Mouse (Mus musculus): ENCODE measurements around the gene Gja4. TPM values are rescaled to one million over a fixed set of nuclear protein-coding genes. Genes with fewer than 3 reads are reported as not detected.

Gene Gja4
- polyA plus RNA-seq, 1 experiment from 2014 or later = 16.1 TPM

GRCm38 (mm10) chr4:127345000-127345399 is 31.2 kb upstream of the Gja4 start:
- H3K36me3 ChIP-seq (ENCODE audit: control insufficient read depth, insufficient read depth, low read length) = no peaks in the 10 kb centered on the region
- no peak overlapping the region for H3K9ac ChIP-seq (ENCODE audit: low read length)
- no peak overlapping the region for H3K27ac ChIP-seq (ENCODE audit: low read length)
- 59% methylated on average over 5 of the region's 5 CpGs for WGBS
- H3K9me3 ChIP-seq (replicated peaks; ENCODE audit: control insufficient read depth, low read length) = no peaks in the 10 kb centered on the region
- no peak overlapping the region for H3K4me2 ChIP-seq (ENCODE audit: low read depth, low read length)
- H3K27me3 ChIP-seq (ENCODE audit: control insufficient read depth, insufficient read depth, low read length) = no peaks in the 10 kb centered on the region
- H3K4me3 ChIP-seq (replicated peaks; ENCODE audit: low read length) = no peak overlapping the region
- ATAC-seq (ENCODE audit: insufficient read depth, low FRiP score) = no peak
- no peaks in the 10 kb centered on the region for H3K4me1 ChIP-seq (ENCODE audit: control insufficient read depth, insufficient read depth, low read length)

DNA sequence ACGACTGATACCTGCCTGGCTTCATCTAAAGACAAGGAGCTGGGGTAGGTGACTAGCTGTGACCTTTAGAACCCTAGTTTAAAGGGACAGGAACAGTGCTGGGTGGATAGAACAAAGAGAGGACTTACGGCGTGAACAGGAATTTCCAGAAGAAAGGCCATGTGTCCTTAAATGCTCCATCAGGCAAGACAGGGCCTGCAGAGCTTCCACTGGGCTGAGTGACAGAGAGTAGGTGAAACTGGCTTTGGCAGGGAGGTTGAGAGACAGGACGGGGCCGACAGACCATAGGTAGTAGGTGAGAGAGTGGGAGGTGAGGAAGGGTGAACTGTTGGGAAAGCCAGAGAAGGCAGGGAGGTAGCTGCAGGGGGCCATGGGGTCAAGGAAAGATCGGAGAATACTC is 27.5 kb upstream of the Gja4 start:
- Histone ChIP-seq H3K27me3 (ENCODE audit: control insufficient read depth, insufficient read depth, low read length) (no peaks in the 10 kb centered on the region), H3K4me2 (ENCODE audit: low read depth, low read length) (no peak overlapping the region), H3K4me1 (ENCODE audit: control insufficient read depth, insufficient read depth, low read length) (no peaks in the 10 kb centered on the region), H3K9ac (ENCODE audit: low read length) (no peak overlapping the region), H3K9me3 (replicated peaks; ENCODE audit: control insufficient read depth, low read length) (no peaks in the 10 kb centered on the region), H3K27ac (ENCODE audit: low read length) (peak overlapping the region; percentile 6; the same call in 1 of the 2 replicates), H3K4me3 (replicated peaks; ENCODE audit: low read length) (no peak overlapping the region), H3K36me3 (ENCODE audit: control insufficient read depth, insufficient read depth, low read length) (no peaks in the 10 kb centered on the region)
- no peak; the same call in 1 of the 2 replicates for ATAC-seq (ENCODE audit: insufficient read depth, low FRiP score)
- 38% methylated on average over 6 of the region's 6 CpGs for WGBS

GRCm38 (mm10) chr4:127337668-127338067 is 23.8 kb upstream of the Gja4 start:
- no peaks in the 10 kb centered on the region for H3K4me1 ChIP-seq (ENCODE audit: control insufficient read depth, insufficient read depth, low read length)
- no peaks in the 10 kb centered on the region for H3K9me3 ChIP-seq (replicated peaks; ENCODE audit: control insufficient read depth, low read length)
- ATAC-seq (ENCODE audit: insufficient read depth, low FRiP score) = no peak
- no peaks in the 10 kb centered on the region for H3K27me3 ChIP-seq (ENCODE audit: control insufficient read depth, insufficient read depth, low read length)
- no peak overlapping the region for H3K4me2 ChIP-seq (ENCODE audit: low read depth, low read length)
- 78% methylated on average over 5 of the region's 5 CpGs for WGBS
- no peak overlapping the region for H3K4me3 ChIP-seq (replicated peaks; ENCODE audit: low read length)
- H3K27ac ChIP-seq (ENCODE audit: low read length) = no peak overlapping the region
- no peaks in the 10 kb centered on the region for H3K36me3 ChIP-seq (ENCODE audit: control insufficient read depth, insufficient read depth, low read length)
- H3K9ac ChIP-seq (ENCODE audit: low read length) = no peak overlapping the region

GRCm38 (mm10) chr4:127334870-127335504 is 21.1 kb upstream of the Gja4 start:
- peak; percentile 19; the same call in 1 of the 2 replicates for ATAC-seq (ENCODE audit: insufficient read depth, low FRiP score)
- peaks cover 23% of the 10 kb centered on the region for H3K27me3 ChIP-seq (ENCODE audit: control insufficient read depth, insufficient read depth, low read length)
- H3K4me3 ChIP-seq (replicated peaks; ENCODE audit: low read length) = no peak overlapping the region
- no peak overlapping the region for H3K4me2 ChIP-seq (ENCODE audit: low read depth, low read length)
- no peak overlapping the region for H3K27ac ChIP-seq (ENCODE audit: low read length)
- no peaks in the 10 kb centered on the region for H3K36me3 ChIP-seq (ENCODE audit: control insufficient read depth, insufficient read depth, low read length)
- H3K9me3 ChIP-seq (replicated peaks; ENCODE audit: control insufficient read depth, low read length) = no peaks in the 10 kb centered on the region
- whole genome bisulfite sequencing = 26% methylated on average over 5 of the region's 5 CpGs
- peaks cover 11% of the 10 kb centered on the region; the same call in 1 of the 2 replicates for H3K4me1 ChIP-seq (ENCODE audit: control insufficient read depth, insufficient read depth, low read length)
- H3K9ac ChIP-seq (ENCODE audit: low read length) = no peak overlapping the region

GRCm38 (mm10) chr4:127331171-127331570 is 17.3 kb upstream of the Gja4 start:
- Histone ChIP-seq H3K27me3 (ENCODE audit: control insufficient read depth, insufficient read depth, low read length) (peaks cover 36% of the 10 kb centered on the region), H3K4me2 (ENCODE audit: low read depth, low read length) (no peak overlapping the region)
- ATAC-seq (ENCODE audit: insufficient read depth, low FRiP score) = no peak

GRCm38 (mm10) chr4:127330181-127331100 is 16.6 kb upstream of the Gja4 start, which contains the start of gene Gjb3:
Gene Gjb3, minus strand, starts transcription at chr4:127330844.
- Histone ChIP-seq H3K4me1 (ENCODE audit: control insufficient read depth, insufficient read depth, low read length) (peaks cover 13% of the 10 kb centered on the region; the same call in 1 of the 2 replicates), H3K36me3 (ENCODE audit: control insufficient read depth, insufficient read depth, low read length) (no peaks in the 10 kb centered on the region), H3K9me3 (replicated peaks; ENCODE audit: control insufficient read depth, low read length) (no peaks in the 10 kb centered on the region), H3K9ac (ENCODE audit: low read length) (peak within 1 kb of the TSS; percentile 55), H3K4me2 (ENCODE audit: low read depth, low read length) (peak within 1 kb of the TSS; percentile 41), H3K27me3 (ENCODE audit: control insufficient read depth, insufficient read depth, low read length) (peaks cover 36% of the 10 kb centered on the region), H3K27ac (ENCODE audit: low read length) (peak within 1 kb of the TSS; percentile 29; the same call in 1 of the 2 replicates), H3K4me3 (replicated peaks; ENCODE audit: low read length) (peak within 1 kb of the TSS; percentile 38)
- WGBS = 2% methylated on average over 48 of the region's 49 CpGs
- ATAC-seq (ENCODE audit: insufficient read depth, low FRiP score) = no peak

More at GRCm38 (mm10) chr4:127331171-127331570, 17.3 kb upstream of the Gja4 start:
- no peak overlapping the region for H3K27ac ChIP-seq (ENCODE audit: low read length)
- no peak overlapping the region for H3K4me3 ChIP-seq (replicated peaks; ENCODE audit: low read length)
- WGBS = 26% methylated on average over 13 of the region's 13 CpGs
- H3K36me3 ChIP-seq (ENCODE audit: control insufficient read depth, insufficient read depth, low read length) = no peaks in the 10 kb centered on the region
- no peaks in the 10 kb centered on the region for H3K9me3 ChIP-seq (replicated peaks; ENCODE audit: control insufficient read depth, low read length)
- no peak overlapping the region for H3K9ac ChIP-seq (ENCODE audit: low read length)
- H3K4me1 ChIP-seq (ENCODE audit: control insufficient read depth, insufficient read depth, low read length) = peaks cover 13% of the 10 kb centered on the region; the same call in 1 of the 2 replicates

DNA sequence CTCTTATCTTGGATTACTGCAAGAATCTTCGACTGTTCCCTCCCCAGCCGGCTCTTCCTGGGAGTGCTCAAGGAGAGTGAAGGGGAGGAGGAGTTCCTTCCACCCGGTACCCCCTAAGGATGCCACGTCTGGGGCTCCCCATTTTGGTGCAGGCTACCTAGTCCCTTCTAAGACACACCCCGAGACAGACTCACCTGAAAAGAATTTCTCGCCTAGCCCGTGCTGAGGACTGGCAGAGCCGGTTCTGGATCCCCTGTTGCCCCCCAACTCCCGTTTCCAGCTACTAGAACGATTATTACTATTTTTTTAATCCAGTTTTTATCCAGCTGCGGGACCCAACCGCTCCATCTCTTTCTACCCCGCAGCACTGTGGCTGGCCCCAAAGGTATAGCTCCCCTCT is 15.9 kb upstream of the Gja4 start:
- 1% methylated on average over 13 of the region's 13 CpGs for WGBS
- peaks cover 36% of the 10 kb centered on the region for H3K27me3 ChIP-seq (ENCODE audit: control insufficient read depth, insufficient read depth, low read length)
- H3K27ac ChIP-seq (ENCODE audit: low read length) = peak overlapping the region; percentile 29; the same call in 1 of the 2 replicates
- H3K36me3 ChIP-seq (ENCODE audit: control insufficient read depth, insufficient read depth, low read length) = no peaks in the 10 kb centered on the region
- peaks cover 13% of the 10 kb centered on the region; the same call in 1 of the 2 replicates for H3K4me1 ChIP-seq (ENCODE audit: control insufficient read depth, insufficient read depth, low read length)
- no peaks in the 10 kb centered on the region for H3K9me3 ChIP-seq (replicated peaks; ENCODE audit: control insufficient read depth, low read length)
- H3K9ac ChIP-seq (ENCODE audit: low read length) = peak overlapping the region; percentile 55
- no peak for ATAC-seq (ENCODE audit: insufficient read depth, low FRiP score)
- H3K4me3 ChIP-seq (replicated peaks; ENCODE audit: low read length) = peak overlapping the region; percentile 38
- peak overlapping the region; percentile 41 for H3K4me2 ChIP-seq (ENCODE audit: low read depth, low read length)

DNA sequence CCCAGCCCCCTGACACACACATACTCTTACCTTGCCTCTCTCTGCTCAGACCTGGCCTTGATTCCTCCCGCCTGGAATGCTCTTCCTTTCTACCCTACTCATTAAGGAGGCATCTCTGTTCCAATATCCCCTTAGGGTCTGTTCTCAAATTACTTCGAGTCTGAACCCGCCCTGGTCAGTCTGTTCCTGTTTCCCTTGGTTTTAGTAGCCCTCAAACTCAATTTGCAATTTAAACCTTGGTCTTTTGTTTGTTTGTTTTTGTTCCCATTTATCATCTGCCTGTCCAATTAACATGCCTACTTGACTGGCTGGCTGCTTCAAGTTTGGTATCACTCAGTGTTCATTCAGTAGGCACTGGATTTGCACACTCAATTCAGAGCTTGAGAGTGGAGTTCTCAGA is 15.2 kb upstream of the Gja4 start:
- no peaks in the 10 kb centered on the region for H3K9me3 ChIP-seq (replicated peaks; ENCODE audit: control insufficient read depth, low read length)
- H3K4me3 ChIP-seq (replicated peaks; ENCODE audit: low read length) = no peak overlapping the region
- no peak for ATAC-seq (ENCODE audit: insufficient read depth, low FRiP score)
- H3K27ac ChIP-seq (ENCODE audit: low read length) = no peak overlapping the region
- peak overlapping the region; percentile 41; the same call in 1 of the 2 replicates for H3K4me2 ChIP-seq (ENCODE audit: low read depth, low read length)
- 9% methylated on average over 3 of the region's 3 CpGs for WGBS
- H3K4me1 ChIP-seq (ENCODE audit: control insufficient read depth, insufficient read depth, low read length) = peaks cover 13% of the 10 kb centered on the region; the same call in 1 of the 2 replicates
- H3K36me3 ChIP-seq (ENCODE audit: control insufficient read depth, insufficient read depth, low read length) = no peaks in the 10 kb centered on the region
- no peak overlapping the region for H3K9ac ChIP-seq (ENCODE audit: low read length)
- peaks cover 36% of the 10 kb centered on the region for H3K27me3 ChIP-seq (ENCODE audit: control insufficient read depth, insufficient read depth, low read length)

GRCm38 (mm10) chr4:127328378-127328777 is 14.5 kb upstream of the Gja4 start:
- WGBS = 57% methylated on average over 7 of the region's 7 CpGs
- ATAC-seq (ENCODE audit: insufficient read depth, low FRiP score) = no peak

More at GRCm38 (mm10) chr4:127328378-127328777, 14.5 kb upstream of the Gja4 start:
- Histone ChIP-seq H3K4me2 (ENCODE audit: low read depth, low read length) (no peak overlapping the region), H3K36me3 (ENCODE audit: control insufficient read depth, insufficient read depth, low read length) (no peaks in the 10 kb centered on the region), H3K27me3 (ENCODE audit: control insufficient read depth, insufficient read depth, low read length) (peaks cover 36% of the 10 kb centered on the region), H3K9me3 (replicated peaks; ENCODE audit: control insufficient read depth, low read length) (no peaks in the 10 kb centered on the region), H3K4me3 (replicated peaks; ENCODE audit: low read length) (no peak overlapping the region), H3K4me1 (ENCODE audit: control insufficient read depth, insufficient read depth, low read length) (peaks cover 13% of the 10 kb centered on the region; the same call in 1 of the 2 replicates), H3K9ac (ENCODE audit: low read length) (no peak overlapping the region), H3K27ac (ENCODE audit: low read length) (no peak overlapping the region)
